Mouse (Mus musculus) heart, postnatal 0 days (tissue): ENCODE data around the gene Sf3a2.

Experiments used
- CTCF ChIP-seq: IDR thresholded peaks from 2 replicates; pipeline ENCODE4 v1.5.1; 2016; ENCODE audit warnings: antibody characterized with exemption, control low read depth, low read depth
- EP300 ChIP-seq: IDR thresholded peaks from 2 replicates; pipeline ENCODE4 v1.6.1; 2016; ENCODE audit warnings: antibody characterized with exemption, low read depth

GRCm38 (mm10) chr10:80805925-80806324 is 7.9 kb downstream of the Sf3a2 start:
- TF ChIP-seq EP300 (no peak), CTCF (peak; percentile 72)
